Mouse (Mus musculus) limb, embryonic 11.5 days (tissue): Measurements from ENCODE around the gene Batf. TPM values are rescaled to one million over a fixed set of nuclear protein-coding genes. Genes with fewer than 3 reads are reported as not detected.

Experiments used
- ATAC-seq: fragments of 200-750 bp; cut with Nextera tagmentation; 2 replicates; pipeline ENCODE4 v1.8.0; 2017; ENCODE audit warnings: low read depth; ENCODE audit not compliant: insufficient number of reproducible peaks, low FRiP score, low TSS enrichment
- DNase-seq: peaks from one replicate; pipeline ENCODE4 v3.0.0-alpha.2; 2015; ENCODE audit warnings: low spot score
- H3K27ac ChIP-seq: fragments of 300-500 bp; sonication (generic); replicated peaks from 2 replicates; pipeline ENCODE4 v1.5.1; 2014; ENCODE audit warnings: low read depth, mild to moderate bottlenecking, low read length
- H3K27me3 ChIP-seq: fragments of 300-500 bp; sonication (generic); 2 replicates; pipeline ENCODE4 v1.6.1; 2014; ENCODE audit warnings: mild to moderate bottlenecking, low read length, mixed read lengths; ENCODE audit not compliant: control insufficient read depth, insufficient read depth
- H3K36me3 ChIP-seq: fragments of 300-500 bp; sonication (generic); 2 replicates; pipeline ENCODE4 v1.6.1; 2014; ENCODE audit warnings: mild to moderate bottlenecking, low read length, moderate library complexity, mixed read lengths; ENCODE audit not compliant: control insufficient read depth, insufficient read depth
- H3K4me1 ChIP-seq: fragments of 300-500 bp; sonication (generic); 2 replicates; pipeline ENCODE4 v1.6.1; 2014; ENCODE audit warnings: low read length, mixed read lengths; ENCODE audit not compliant: control insufficient read depth, insufficient read depth
- H3K4me2 ChIP-seq: fragments of 300-500 bp; sonication (generic); 2 replicates; pipeline ENCODE4 v1.6.1; 2014; ENCODE audit warnings: low read depth, mild to moderate bottlenecking, moderate library complexity; ENCODE audit not compliant: severe bottlenecking
- H3K4me3 ChIP-seq: fragments of 300-500 bp; sonication (generic); 2 replicates; pipeline ENCODE4 v1.5.1; 2014; ENCODE audit warnings: low read depth, low read length
- H3K9ac ChIP-seq: fragments of 300-500 bp; sonication (generic); 2 replicates; pipeline ENCODE4 v1.6.1; 2014; ENCODE audit warnings: mild to moderate bottlenecking, low read length
- H3K9me3 ChIP-seq: fragments of 300-500 bp; sonication (generic); 2 replicates; pipeline ENCODE4 v1.6.1; 2016; ENCODE audit warnings: low read length; ENCODE audit not compliant: control insufficient read depth
- WGBS: fragments of 180-500 bp; shearing (Covaris S2); extraction: QIAGEN DNeasy Blood & Tissue Kit; methylation state at CpG from one replicate; pipeline ENCODE4 v1.1.7; 2014; 5-methylcytosine and 5-hydroxymethylcytosine counted together
- polyA plus RNA-seq: library from polyadenylated mRNA; unstranded; fragments of >200 nt; fragmentation: Nextera tagmentation; extraction: Ambion mirVana; gene quantifications from 2 replicates; pipeline ENCODE4 v1.2.1, GENCODE M21; 2014

The Batf gene
- polyA plus RNA-seq: 1.1 and 1.5 TPM in 2 replicates

GRCm38 (mm10) chr12:85686466-85687216, at the start of gene Batf:
TSS of gene Batf (plus strand) at chr12:85686669.
- Histone ChIP-seq H3K27me3 (no peaks in the 10 kb centered on the region), H3K27ac (no peak within 1 kb of the TSS), H3K4me3 (no peak within 1 kb of the TSS), H3K4me2 (peak within 1 kb of the TSS; percentile 28; the same call in 1 of the 2 replicates), H3K9me3 (no peaks in the 10 kb centered on the region), H3K4me1 (no peaks in the 10 kb centered on the region; the same call in 1 of the 2 replicates), H3K36me3 (no peaks in the 10 kb centered on the region), H3K9ac (no peak within 1 kb of the TSS)
- 38% methylated on average over 22 of the region's 22 CpGs for WGBS
- ATAC-seq (no peak), DNase-seq (no peak)

GRCm38 (mm10) chr12:85637932-85638331, 48.5 kb upstream of the Batf start:
- Histone ChIP-seq H3K9ac (no peak overlapping the region), H3K27ac (no peak overlapping the region), H3K36me3 (no peaks in the 10 kb centered on the region), H3K4me2 (no peak overlapping the region), H3K4me3 (no peak overlapping the region), H3K4me1 (no peaks in the 10 kb centered on the region), H3K9me3 (no peaks in the 10 kb centered on the region), H3K27me3 (no peaks in the 10 kb centered on the region)
- DNase-seq: no peak
- ATAC-seq: no peak
- WGBS: 80% methylated on average over 9 of the region's 9 CpGs

- Histone ChIP-seq H3K36me3 (no peaks in the 10 kb centered on the region), H3K9me3 (no peaks in the 10 kb centered on the region), H3K4me3 (no peak overlapping the region), H3K27me3 (no peaks in the 10 kb centered on the region), H3K4me2 (no peak overlapping the region), H3K4me1 (no peaks in the 10 kb centered on the region), H3K9ac (no peak overlapping the region), H3K27ac (no peak overlapping the region)
- ATAC-seq (no peak), DNase-seq (no peak)
- 74% methylated on average over 20 of the region's 20 CpGs for WGBS
These were observed 47.7 kb upstream of the Batf start for GRCm38 (mm10) chr12:85638541-85639325.

GRCm38 (mm10) chr12:85639326-85640008, 47.0 kb upstream of the Batf start:
- Histone ChIP-seq H3K27me3 (no peaks in the 10 kb centered on the region), H3K4me2 (no peak overlapping the region), H3K4me3 (no peak overlapping the region), H3K27ac (no peak overlapping the region), H3K9ac (no peak overlapping the region), H3K4me1 (no peaks in the 10 kb centered on the region), H3K9me3 (no peaks in the 10 kb centered on the region), H3K36me3 (no peaks in the 10 kb centered on the region)
- ATAC-seq (no peak), DNase-seq (no peak)
- 85% methylated on average over 12 of the region's 12 CpGs for WGBS

GRCm38 (mm10) chr12:85640852-85641563, 45.5 kb upstream of the Batf start:
- ATAC-seq: no peak
- no peak overlapping the region for H3K4me2 ChIP-seq
- 85% methylated on average over 10 of the region's 10 CpGs for WGBS
- no peak overlapping the region for H3K9ac ChIP-seq
- H3K4me3 ChIP-seq: no peak overlapping the region
- no peaks in the 10 kb centered on the region for H3K9me3 ChIP-seq
- DNase-seq: no peak
- no peak overlapping the region for H3K27ac ChIP-seq
- no peaks in the 10 kb centered on the region for H3K27me3 ChIP-seq
- H3K4me1 ChIP-seq: no peaks in the 10 kb centered on the region
- H3K36me3 ChIP-seq: no peaks in the 10 kb centered on the region

- H3K4me1 ChIP-seq: no peaks in the 10 kb centered on the region
- H3K27ac ChIP-seq: no peak overlapping the region
- no peaks in the 10 kb centered on the region for H3K27me3 ChIP-seq
- no peaks in the 10 kb centered on the region for H3K36me3 ChIP-seq
- DNase-seq (no peak), ATAC-seq (no peak)
- H3K4me3 ChIP-seq: no peak overlapping the region
- no peaks in the 10 kb centered on the region for H3K9me3 ChIP-seq
- H3K9ac ChIP-seq: no peak overlapping the region
- no peak overlapping the region for H3K4me2 ChIP-seq
- 61% methylated on average over 4 of the region's 4 CpGs for WGBS
These were observed 44.9 kb upstream of the Batf start for GRCm38 (mm10) chr12:85641564-85641931.

- Histone ChIP-seq H3K4me3 (no peak overlapping the region), H3K4me1 (no peaks in the 10 kb centered on the region), H3K36me3 (no peaks in the 10 kb centered on the region), H3K27ac (no peak overlapping the region), H3K9ac (no peak overlapping the region), H3K9me3 (no peaks in the 10 kb centered on the region), H3K4me2 (no peak overlapping the region), H3K27me3 (no peaks in the 10 kb centered on the region)
- 74% methylated on average over 5 of the region's 5 CpGs for WGBS
- no peak for ATAC-seq
- no peak for DNase-seq
These were observed 42.7 kb upstream of the Batf start for GRCm38 (mm10) chr12:85643735-85644134.

- no peak overlapping the region for H3K27ac ChIP-seq
These were observed 40.8 kb upstream of the Batf start for GRCm38 (mm10) chr12:85645664-85646063.

More at GRCm38 (mm10) chr12:85645664-85646063, 40.8 kb upstream of the Batf start:
- Histone ChIP-seq H3K4me3 (no peak overlapping the region), H3K4me1 (no peaks in the 10 kb centered on the region), H3K27me3 (no peaks in the 10 kb centered on the region), H3K9me3 (no peaks in the 10 kb centered on the region), H3K36me3 (no peaks in the 10 kb centered on the region), H3K9ac (no peak overlapping the region), H3K4me2 (no peak overlapping the region)
- ATAC-seq (no peak), DNase-seq (no peak)
- WGBS: 87% methylated on average over 4 of the region's 4 CpGs
